Mouse (Mus musculus) CD4-positive, CD25-positive, alpha-beta regulatory T cell, adult 2 months (primary cell): Measurements from ENCODE around the gene Shank2.

ENCODE experiments used
- DNase-seq: peaks from one replicate; pipeline ENCODE4 v3.0.0-alpha.2; 2012; ENCODE audit warnings: low read depth, low spot score

Shank2 gene

DNA sequence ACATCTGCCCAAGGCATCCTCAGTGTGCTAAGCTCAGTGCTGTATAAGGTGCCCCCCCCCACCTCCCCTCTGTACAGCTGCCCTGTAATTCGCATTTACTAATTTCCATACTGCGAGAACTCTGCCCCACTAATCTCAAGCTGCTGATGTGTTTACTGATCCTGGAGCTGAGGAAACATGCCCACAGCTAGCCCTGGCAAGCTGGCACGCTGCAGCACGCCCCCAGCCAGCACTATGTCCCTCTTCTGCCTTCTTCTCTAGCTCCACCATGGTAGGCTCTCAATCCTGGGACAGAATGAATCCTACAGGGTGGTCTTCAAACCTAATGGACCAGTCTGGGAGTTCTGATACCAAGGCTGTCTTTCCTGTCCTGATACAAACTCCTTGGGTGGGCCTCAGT, 267.1 kb downstream of the Shank2 start:
- DNase-seq: no peak

DNA sequence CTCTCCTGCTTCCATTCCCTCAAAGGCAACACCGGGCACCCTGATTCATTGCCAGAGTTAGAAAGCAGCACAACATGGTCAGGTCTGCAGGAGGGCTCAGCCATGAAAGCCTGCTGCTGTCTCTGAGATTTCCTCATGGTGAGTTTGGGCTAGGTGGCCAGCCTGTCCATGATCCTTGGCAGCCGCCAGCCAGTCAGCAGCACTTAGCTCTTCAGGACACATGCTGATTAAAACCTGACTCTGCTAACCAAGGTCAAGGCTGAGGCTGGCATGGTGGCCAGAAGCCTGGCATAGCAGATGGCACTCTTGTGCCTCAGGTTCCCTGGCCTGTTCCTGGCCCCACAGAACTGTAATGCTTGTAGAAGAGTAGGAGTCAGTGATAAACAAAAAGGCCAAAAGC, 269.3 kb downstream of the Shank2 start:
- DNase-seq: no peak

GRCm38 (mm10) chr7:144278703-144279102, 277.0 kb downstream of the Shank2 start:
- no peak for DNase-seq

GRCm38 (mm10) chr7:144283701-144284100, 282.0 kb downstream of the Shank2 start:
- DNase-seq: no peak

- DNase-seq: no peak
These were observed 282.7 kb downstream of the Shank2 start for GRCm38 (mm10) chr7:144284241-144285065.

DNA sequence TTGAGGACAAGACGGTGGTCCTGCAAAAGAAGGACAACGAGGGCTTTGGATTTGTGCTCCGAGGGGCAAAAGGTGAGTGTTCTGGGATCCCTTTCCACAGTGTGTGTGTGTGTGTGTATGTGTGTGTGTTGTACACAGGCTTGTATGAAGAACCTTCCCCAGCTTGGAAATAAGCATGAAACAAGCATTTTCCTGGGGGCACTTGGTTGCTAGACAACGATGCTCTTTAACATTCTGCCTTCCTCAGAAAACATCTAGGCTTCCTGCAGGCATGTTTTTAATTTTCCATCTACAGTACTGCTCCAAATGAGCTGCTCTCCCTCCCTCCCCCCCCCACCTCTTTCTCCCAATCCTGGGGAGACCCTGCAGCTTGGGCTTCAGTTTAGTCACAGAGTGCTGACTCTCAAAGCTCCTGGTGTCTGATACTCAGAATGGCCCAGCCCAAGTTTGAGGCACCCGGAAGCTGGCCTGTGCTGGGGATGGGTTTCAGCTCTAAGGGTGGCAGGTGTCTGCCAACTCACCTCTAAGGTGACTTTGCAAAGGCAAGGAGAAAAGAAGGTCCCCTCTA, 283.4 kb downstream of the Shank2 start:
- DNase-seq: no peak

DNA sequence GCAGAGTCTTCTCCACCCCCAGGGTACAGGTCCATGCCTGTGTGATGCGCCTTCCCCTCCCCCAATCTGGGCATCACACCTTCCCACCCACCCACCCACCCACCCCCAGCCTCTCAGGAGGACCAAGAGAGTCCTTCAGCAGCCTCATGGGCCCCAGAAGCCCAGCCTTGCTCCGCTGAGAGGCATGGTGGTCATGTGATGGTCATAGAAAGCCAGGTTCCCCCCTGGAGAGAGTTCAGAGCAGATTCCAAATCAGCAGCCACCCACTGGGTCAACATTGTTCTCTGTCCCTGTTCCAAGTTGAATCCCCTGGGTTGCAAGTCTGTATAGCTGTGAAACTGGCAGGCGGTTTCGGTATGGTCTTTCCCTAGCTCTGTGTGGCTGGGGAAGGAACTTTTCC, 284.2 kb downstream of the Shank2 start:
- DNase-seq: no peak

DNA sequence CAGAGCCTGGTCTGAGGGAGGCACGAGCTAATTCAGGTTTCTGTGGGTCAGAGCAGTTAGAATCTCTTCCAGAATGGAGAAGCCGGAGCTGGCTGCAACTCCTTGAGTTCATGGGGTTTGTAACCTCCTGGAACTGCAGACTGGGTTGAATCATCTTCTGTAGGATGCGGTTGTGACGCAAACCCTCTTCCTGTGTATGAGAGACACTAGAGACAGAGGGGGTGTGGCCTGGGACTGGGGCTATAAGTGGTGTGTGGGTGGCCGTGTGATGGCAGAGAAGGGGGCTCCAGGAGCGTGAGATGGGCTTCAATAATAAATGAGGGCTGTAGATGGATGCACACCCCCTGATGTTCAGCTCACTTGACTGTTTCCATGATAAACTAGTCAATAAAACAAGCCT, 286.3 kb downstream of the Shank2 start:
- no peak for DNase-seq

- no peak for DNase-seq
These were observed 289.8 kb downstream of the Shank2 start for GRCm38 (mm10) chr7:144291478-144291877.

DNA sequence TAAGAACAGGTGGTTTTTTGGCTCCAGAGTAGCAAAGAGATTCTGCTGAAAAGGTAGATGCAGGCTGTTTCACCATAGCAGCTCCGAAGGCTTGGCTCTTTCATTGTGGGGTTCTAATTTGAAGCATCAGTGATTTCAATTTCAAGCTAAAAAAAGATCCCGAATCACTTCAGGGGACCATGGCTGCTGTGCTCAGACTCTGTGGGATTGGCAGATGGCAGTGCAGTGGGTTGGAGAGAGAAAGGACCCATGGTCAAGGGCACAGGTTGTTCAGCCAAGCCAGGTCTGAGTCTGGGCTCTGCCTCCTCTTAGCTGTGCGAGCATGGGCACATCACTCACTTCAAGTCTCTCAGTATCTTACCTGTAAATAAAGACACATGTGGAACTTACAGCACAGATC, 291.9 kb downstream of the Shank2 start:
- no peak for DNase-seq

- no peak for DNase-seq
These were observed 292.8 kb downstream of the Shank2 start for GRCm38 (mm10) chr7:144294239-144295200.

DNA sequence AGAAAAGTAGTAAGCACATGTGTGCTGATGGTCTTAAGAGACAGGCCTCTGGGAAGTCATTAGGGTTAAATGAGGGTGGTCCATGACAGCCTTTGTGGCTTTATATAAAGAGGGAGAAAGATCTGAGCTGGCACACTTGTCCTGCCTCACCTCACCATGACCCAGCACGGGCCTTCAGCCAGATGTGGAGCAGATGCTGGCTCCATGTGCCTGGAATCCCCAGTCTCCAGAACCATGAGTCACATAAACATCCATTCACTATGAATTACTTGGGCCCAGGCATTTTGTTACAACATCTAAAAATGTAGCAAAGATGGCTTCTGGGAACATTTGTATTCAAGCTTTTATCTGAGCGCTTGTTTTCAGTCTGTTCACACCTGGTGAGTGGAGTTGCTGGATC, 297.6 kb downstream of the Shank2 start:
- DNase-seq: no peak

DNA sequence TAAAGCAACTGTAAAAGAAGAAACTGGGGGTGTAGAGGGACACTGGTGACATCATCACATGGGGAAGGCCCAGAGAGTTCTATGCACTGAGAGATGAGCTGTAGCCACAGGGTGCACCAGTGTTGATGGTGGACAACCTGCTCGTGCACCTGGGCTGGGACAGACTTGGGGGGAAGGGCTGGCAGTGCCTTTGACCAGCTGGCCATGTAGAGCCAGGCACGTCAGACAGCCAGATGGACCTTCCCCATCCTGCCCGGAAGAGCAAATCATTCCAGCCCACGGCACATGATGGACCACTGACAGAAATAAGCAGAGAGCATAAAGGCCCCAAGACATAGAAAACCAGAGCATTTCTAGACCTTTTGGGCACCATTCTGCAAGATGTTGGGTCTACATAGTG, 299.9 kb downstream of the Shank2 start:
- no peak for DNase-seq

DNA sequence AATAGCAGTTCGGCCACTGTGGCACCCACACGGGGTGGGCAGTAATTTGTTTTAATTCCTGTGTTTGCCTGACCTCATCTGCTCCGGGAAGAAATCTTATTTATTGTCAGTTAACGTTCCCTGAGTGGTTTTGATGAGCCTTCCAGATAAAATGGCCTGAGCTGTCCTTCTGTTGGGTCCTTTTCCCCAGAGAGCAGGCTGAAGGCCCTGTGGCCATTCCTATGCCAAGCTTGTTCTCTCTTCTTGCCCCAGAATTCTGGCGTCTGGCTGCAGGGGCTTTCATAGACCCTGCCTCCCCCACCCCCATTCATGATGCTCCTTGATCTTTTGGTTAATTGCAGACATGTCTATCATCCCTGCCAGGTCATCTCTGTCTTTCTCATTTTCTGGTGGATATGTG, 300.8 kb downstream of the Shank2 start:
- DNase-seq: no peak

- no peak for DNase-seq
These were observed 306.2 kb downstream of the Shank2 start for GRCm38 (mm10) chr7:144307853-144308409.

GRCm38 (mm10) chr7:144314438-144315105, 312.8 kb downstream of the Shank2 start:
- DNase-seq: no peak

- no peak for DNase-seq
These were observed 314.5 kb downstream of the Shank2 start for GRCm38 (mm10) chr7:144316224-144316623.

- no peak for DNase-seq
These were observed 315.1 kb downstream of the Shank2 start for GRCm38 (mm10) chr7:144316797-144317196.

DNA sequence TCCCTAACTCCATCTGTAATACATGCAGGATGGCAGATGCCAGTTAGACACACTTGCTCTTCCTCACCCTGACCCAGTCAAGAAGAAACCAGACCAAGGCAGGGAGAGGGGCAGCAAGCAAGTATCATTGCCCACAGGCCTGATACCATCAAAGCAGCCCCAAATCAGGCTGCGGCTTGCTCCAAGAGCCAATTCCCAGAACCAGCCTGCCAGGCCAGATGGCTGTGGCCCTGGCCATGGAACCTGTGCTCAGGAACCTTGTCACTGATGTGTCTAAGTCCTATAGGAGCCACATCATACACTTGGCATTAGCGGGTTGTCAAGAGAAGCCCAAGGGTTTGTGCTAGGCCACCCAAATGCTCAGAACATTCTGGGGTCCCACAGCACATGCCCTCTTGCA, 322.3 kb downstream of the Shank2 start:
- no peak for DNase-seq

- no peak for DNase-seq
These were observed 323.1 kb downstream of the Shank2 start for GRCm38 (mm10) chr7:144324861-144325260.

GRCm38 (mm10) chr7:144325603-144326002, 323.9 kb downstream of the Shank2 start:
- no peak for DNase-seq
